Mouse (Mus musculus) heart, postnatal 10 days (tissue): ENCODE results near the gene Mri1. TPM values are rescaled to one million over a fixed set of nuclear protein-coding genes. Genes with fewer than 3 reads are reported as not detected.

Source experiments
- DNase-seq, 2 experiments: peaks; one replicate each; pipeline ENCODE4 v3.0.0; 2021
- intact Hi-C: fragments of 180-260 bp; cut with DNase I; formaldehyde crosslinking; loops from one replicate; pipeline ENCODE4 v1.15.1; 2025
- total RNA-seq, 2 experiments: library from RNA; stranded (reverse); gene quantifications; 2 replicates each; pipeline ENCODE4 v1.2.3; 2021

Gene Mri1
- total RNA-seq, 2 experiments from 2014 or later: 15.5 to 16.0 TPM

- intact Hi-C loops: no loop called here
Measured at GRCm38 (mm10) chr8:84237542-84238229, 19.4 kb downstream of the Mri1 start.

GRCm38 (mm10) chr8:84236998-84237473 lies 20.1 kb downstream of the Mri1 start, which contains the start of gene Zswim4:
Gene Zswim4 (minus strand): TSS chr8:84237055.
- intact Hi-C loops: no loop called here
- peak; percentile 99 for DNase-seq

More at GRCm38 (mm10) chr8:84237542-84238229, 19.4 kb downstream of the Mri1 start:
- peak in 1 of 2 experiments; percentile 20 for DNase-seq

- intact Hi-C loops: no loop called here
Measured at GRCm38 (mm10) chr8:84236410-84236997, 20.6 kb downstream of the Mri1 start.

GRCm38 (mm10) chr8:84235746-84236409 lies 21.2 kb downstream of the Mri1 start:
- peak; percentile 25 to 44 for DNase-seq
- intact Hi-C loops: no loop called here

More at GRCm38 (mm10) chr8:84236410-84236997, 20.6 kb downstream of the Mri1 start:
- DNase-seq: no peak

GRCm38 (mm10) chr8:84233055-84233454 lies 24.1 kb downstream of the Mri1 start:
- intact Hi-C loops: no loop called here
- DNase-seq: no peak

- intact Hi-C loops: no loop called here
- DNase-seq: no peak
Measured at GRCm38 (mm10) chr8:84230735-84231134, 26.4 kb downstream of the Mri1 start.

GRCm38 (mm10) chr8:84223322-84224029 lies 33.6 kb downstream of the Mri1 start:
- intact Hi-C loops: no loop called here

GRCm38 (mm10) chr8:84222566-84223165 lies 34.5 kb downstream of the Mri1 start:
- DNase-seq: no peak
- intact Hi-C loops: no loop called here

More at GRCm38 (mm10) chr8:84223322-84224029, 33.6 kb downstream of the Mri1 start:
- DNase-seq: no peak

GRCm38 (mm10) chr8:84220105-84220504 lies 37.0 kb downstream of the Mri1 start:
- intact Hi-C loops: no loop called here
- no peak for DNase-seq

- no peak for DNase-seq
- intact Hi-C loops: no loop called here
Measured at GRCm38 (mm10) chr8:84218143-84218542, 39.0 kb downstream of the Mri1 start.

- intact Hi-C loops: no loop called here
- no peak for DNase-seq
Measured at GRCm38 (mm10) chr8:84217206-84217605, 39.9 kb downstream of the Mri1 start.

- no peak for DNase-seq
Measured at GRCm38 (mm10) chr8:84213277-84213676, 43.8 kb downstream of the Mri1 start.

GRCm38 (mm10) chr8:84211881-84212563 lies 45.1 kb downstream of the Mri1 start:
- no peak for DNase-seq
- intact Hi-C loops: no loop called here

More at GRCm38 (mm10) chr8:84213277-84213676, 43.8 kb downstream of the Mri1 start:
- intact Hi-C loops: no loop called here

- intact Hi-C loops: no loop called here
- DNase-seq: peak; percentile 57 to 70
Measured at GRCm38 (mm10) chr8:84211202-84211601, 45.9 kb downstream of the Mri1 start.

GRCm38 (mm10) chr8:84210167-84210791 lies 46.8 kb downstream of the Mri1 start:
- intact Hi-C loops: loop anchor here (1.0 kb wide), 1 partner anchor 24 kb away; no protein-coding TSS in a partner anchor
- peak; percentile 90 to 95 for DNase-seq

GRCm38 (mm10) chr8:84208381-84209380 lies 48.4 kb downstream of the Mri1 start:
- intact Hi-C loops: no loop called here
- DNase-seq: no peak

GRCm38 (mm10) chr8:84207811-84208210 lies 49.3 kb downstream of the Mri1 start:
- intact Hi-C loops: no loop called here
- DNase-seq: peak; percentile 86 to 88

- intact Hi-C loops: no loop called here
- DNase-seq: no peak
Measured at GRCm38 (mm10) chr8:84206666-84207065, 50.5 kb downstream of the Mri1 start.
